16 mouse cellular contexts compared by ENCODE assay signal in genomic region chr2:13491734-13492133, GRCm38 (mm10). TPM values are rescaled to one million over a fixed set of nuclear protein-coding genes. Genes with fewer than 3 reads are reported as not detected.
DNase-seq lines count a peak whose midpoint lies in the region; ATAC-seq and TF ChIP-seq lines count a peak whose summit lies in the region.
"Had no signal": no experiment of that assay in that cellular context is flagged by ENCODE, and none has a peak within 500 bp of the region (broad histone marks: within the 10 kb centered on the region; RNA-seq: fewer than 3 reads in every experiment).

Gene Cubn (minus strand): TSS chr2:13491813.

- no peak for TF ChIP-seq CTCF in intestine, postnatal 0 days (IDR thresholded peaks at IDR 0.05; ENCODE audit: low read depth)
- TF ChIP-seq CTCF in kidney, postnatal 0 days (IDR thresholded peaks at IDR 0.05; ENCODE audit: low read depth): no peak

- H3K9me3 ChIP-seq in forebrain, embryonic 10.5 days: no peaks in the 10 kb centered on the region
- H3K9me3 ChIP-seq in forebrain, embryonic 13.5 days (replicated peaks): no peaks in the 10 kb centered on the region
- H3K9me3 ChIP-seq in ES-E14 (ENCODE audit: control insufficient read depth, insufficient read depth, low read depth, low read length): no peaks in the 10 kb centered on the region
- no peaks in the 10 kb centered on the region for H3K9me3 ChIP-seq in intestine, postnatal 0 days (ENCODE audit: control insufficient read depth)
- no peaks in the 10 kb centered on the region for H3K9me3 ChIP-seq in kidney, postnatal 0 days (replicated peaks; ENCODE audit: low read length)
- H3K9me3 ChIP-seq: heart, embryonic 13.5 days had no signal

- H3K4me3 ChIP-seq in forebrain, embryonic 10.5 days: no peak within 1 kb of the TSS
- H3K4me3 ChIP-seq in forebrain, embryonic 13.5 days: no peak within 1 kb of the TSS
- H3K4me3 ChIP-seq in ES-E14 (ENCODE audit: insufficient read depth in 1 of 2, low read depth in 1 of 2, low read length in 2 of 2, poor library complexity in 1 of 2, severe bottlenecking in 1 of 2): no peak within 1 kb of the TSS
- peak within 1 kb of the TSS; percentile 23 for H3K4me3 ChIP-seq in intestine, postnatal 0 days (ENCODE audit: low read depth, low read length)
- 0 out of 2 replicates have a peak within 1 kb of the TSS, but pooled peaks have one; percentile 4 for H3K4me3 ChIP-seq in kidney, postnatal 0 days (replicated peaks; ENCODE audit: low read depth, low read length)
- H3K4me3 ChIP-seq: heart, embryonic 13.5 days had no signal

- ATAC-seq in forebrain, embryonic 13.5 days: no peak
- 0 out of 2 replicates have a peak, but pooled peaks have one; percentile 39 for ATAC-seq in intestine, postnatal 0 days
- peak; percentile 83 for ATAC-seq in kidney, postnatal 0 days (replicated peaks; ENCODE audit: low FRiP score, low read depth)

- peak within 1 kb of the TSS; percentile 59 for H3K27ac ChIP-seq in forebrain, embryonic 10.5 days
- H3K27ac ChIP-seq in forebrain, embryonic 13.5 days: no peak within 1 kb of the TSS
- H3K27ac ChIP-seq in ES-E14 (ENCODE audit: insufficient read depth, low read depth, low read length, poor library complexity, severe bottlenecking): no peak within 1 kb of the TSS
- peak within 1 kb of the TSS; percentile 15 for H3K27ac ChIP-seq in intestine, postnatal 0 days (ENCODE audit: low read depth, low read length)
- H3K27ac ChIP-seq in kidney, postnatal 0 days: no peak within 1 kb of the TSS
- H3K27ac ChIP-seq: heart, embryonic 13.5 days had no signal

- 34% methylated on average over 8 of the region's 8 CpGs for WGBS in forebrain, embryonic 10.5 days
- WGBS in forebrain, embryonic 13.5 days: 33% methylated on average over 8 of the region's 8 CpGs
- WGBS in intestine, postnatal 0 days: 32% methylated on average over 8 of the region's 8 CpGs
- 32% methylated on average over 8 of the region's 8 CpGs for WGBS in kidney, postnatal 0 days

- H3K9ac ChIP-seq in forebrain, embryonic 13.5 days: no peak within 1 kb of the TSS
- H3K9ac ChIP-seq in ES-E14 (ENCODE audit: insufficient read depth, low read depth, low read length, poor library complexity, severe bottlenecking): no peak within 1 kb of the TSS
- H3K9ac ChIP-seq in intestine, postnatal 0 days (ENCODE audit: low read depth, low read length): peak within 1 kb of the TSS; percentile 31; the same call in 1 of the 2 replicates
- no peak within 1 kb of the TSS for H3K9ac ChIP-seq in kidney, postnatal 0 days (ENCODE audit: low read depth, low read length)
- H3K9ac ChIP-seq: heart, embryonic 13.5 days had no signal

- no peaks in the 10 kb centered on the region for H3K27me3 ChIP-seq in forebrain, embryonic 10.5 days (ENCODE audit: poor library complexity, severe bottlenecking)
- no peaks in the 10 kb centered on the region for H3K27me3 ChIP-seq in forebrain, embryonic 13.5 days
- no peaks in the 10 kb centered on the region for H3K27me3 ChIP-seq in intestine, postnatal 0 days (replicated peaks; ENCODE audit: control insufficient read depth, insufficient read depth, low read length)
- H3K27me3 ChIP-seq in kidney, postnatal 0 days (ENCODE audit: insufficient read depth, low read length): no peaks in the 10 kb centered on the region
- H3K27me3 ChIP-seq: heart, embryonic 13.5 days had no signal

- DNase-seq in forebrain, embryonic 10.5 days (ENCODE audit: extremely low spot score, low spot score): no peak
- DNase-seq in ES-E14 (ENCODE audit: low read depth, low spot score): no peak
- DNase-seq in kidney, postnatal 0 days (ENCODE audit: low spot score): peak; percentile 49
- no peak for DNase-seq in left cerebral cortex, postnatal 25 days (ENCODE audit: low spot score in 2 of 2)
- DNase-seq in ovary, adult 18-20 months (ENCODE audit: low spot score): no peak
- DNase-seq in gastrocnemius, postnatal 10 days: no peak
- DNase-seq: adrenal gland, postnatal 10 days; cerebellum, adult 18-20 months; heart, postnatal 4 days; layer of hippocampus, postnatal 36 days; retina, postnatal 1 day; thymus, adult 18-20 months had no signal

- peaks cover 20% of the 10 kb centered on the region for H3K4me1 ChIP-seq in forebrain, embryonic 10.5 days
- no peaks in the 10 kb centered on the region for H3K4me1 ChIP-seq in forebrain, embryonic 13.5 days
- H3K4me1 ChIP-seq in ES-E14 (ENCODE audit: control insufficient read depth in 2 of 2, insufficient read depth in 2 of 2, low read length in 2 of 2, poor library complexity in 1 of 2): no peaks in the 10 kb centered on the region
- H3K4me1 ChIP-seq in intestine, postnatal 0 days (replicated peaks; ENCODE audit: control insufficient read depth, insufficient read depth, low read length): peaks cover 3% of the 10 kb centered on the region; the same call in 1 of the 2 replicates
- H3K4me1 ChIP-seq in kidney, postnatal 0 days (replicated peaks; ENCODE audit: insufficient read depth, low read length): no peaks in the 10 kb centered on the region

- intact Hi-C loops in left cerebral cortex, postnatal 25 days (cut with DNase I): no loop called here

- no peaks in the 10 kb centered on the region for H3K36me3 ChIP-seq in forebrain, embryonic 10.5 days (replicated peaks)
- no peaks in the 10 kb centered on the region for H3K36me3 ChIP-seq in forebrain, embryonic 13.5 days (ENCODE audit: poor library complexity, severe bottlenecking)
- H3K36me3 ChIP-seq in ES-E14 (ENCODE audit: control insufficient read depth, insufficient read depth, low read length, poor library complexity, severe bottlenecking): no peaks in the 10 kb centered on the region
- no peaks in the 10 kb centered on the region for H3K36me3 ChIP-seq in intestine, postnatal 0 days (ENCODE audit: control insufficient read depth, insufficient read depth)
- no peaks in the 10 kb centered on the region for H3K36me3 ChIP-seq in kidney, postnatal 0 days (ENCODE audit: insufficient read depth, low read length)
- H3K36me3 ChIP-seq: heart, embryonic 13.5 days had no signal

- in situ Hi-C loops in ES-E14 (cut with MboI; ENCODE audit: low sequenced_read_pairs in 2 of 2, unreplicated experiment in 2 of 2): no loop called here

- H3K4me2 ChIP-seq in forebrain, embryonic 13.5 days: no peak within 1 kb of the TSS
- peak within 1 kb of the TSS; percentile 59 for H3K4me2 ChIP-seq in intestine, postnatal 0 days (replicated peaks; ENCODE audit: low read depth)
- H3K4me2 ChIP-seq in kidney, postnatal 0 days (ENCODE audit: low read length): peak within 1 kb of the TSS; percentile 27; the same call in 1 of the 2 replicates
- H3K4me2 ChIP-seq: heart, embryonic 13.5 days had no signal

TF ChIP-seq in ES-E14, 5 proteins besides CTCF, POLR2A, EP300 and RAD21:
- TF ChIP-seq ZNF384 (IDR thresholded peaks at IDR 0.05; ENCODE audit: low read depth, low read length): no peak
- no peak for TF ChIP-seq MAFK (IDR thresholded peaks at IDR 0.05; ENCODE audit: insufficient read depth, low read depth, low read length)

RNA-seq across cellular contexts. Expression of gene Cubn, which starts in this region (rescaled TPM):
- polyA plus RNA-seq in forebrain, embryonic 10.5 days (2016; fragmentation: Nextera tagmentation; extraction: Ambion mirVana): 0.23 and 0.40 TPM in 2 replicates
- polyA plus RNA-seq in forebrain, embryonic 13.5 days (2015; fragmentation: Nextera tagmentation; extraction: Ambion mirVana): 0.09 and 0.11 TPM in 2 replicates
- 2.1 and 18.2 TPM in 2 replicates for total RNA-seq in ES-E14 (2012; rRNA removed)
- polyA plus RNA-seq in intestine, postnatal 0 days (2015; fragmentation: Nextera tagmentation; extraction: Ambion mirVana): 32.1 and 41.6 TPM in 2 replicates
- 13.5 and 14.7 TPM in 2 replicates for polyA plus RNA-seq in kidney, postnatal 0 days (2015; fragmentation: Nextera tagmentation; extraction: Ambion mirVana)
- total RNA-seq in left cerebral cortex, postnatal 25 days (2021): under 1 TPM; 0.32 TPM
- total RNA-seq in gastrocnemius, postnatal 10 days (2021): under 1 TPM; 0.14 to 0.20 TPM
- total RNA-seq: granulocyte monocyte progenitor cell, adult 5-6 weeks had no signal

Comparison
In these comparisons a context has a peak if more than half of its experiments do, and no peak if none do; other contexts are left out.
1. RNA of gene Cubn (polyA plus RNA-seq): 32.1 to 41.6 TPM in intestine, postnatal 0 days and 13.5 to 14.7 TPM in kidney, postnatal 0 days; 0.23 to 0.40 TPM in forebrain, embryonic 10.5 days and 0.09 to 0.11 TPM in forebrain, embryonic 13.5 days; every median in the first group is over 10 times any median in the second.
2. H3K27ac ChIP-seq: peak in forebrain, embryonic 10.5 days (single experiment) and intestine, postnatal 0 days (single experiment); none in forebrain, embryonic 13.5 days (single experiment), ES-E14 (single experiment) and kidney, postnatal 0 days (single experiment).
3. H3K4me3 ChIP-seq: peak in intestine, postnatal 0 days (single experiment) and kidney, postnatal 0 days (single experiment); none in forebrain, embryonic 10.5 days (single experiment), forebrain, embryonic 13.5 days (single experiment) and ES-E14 (0 of 2).